Mouse (Mus musculus) MEL (cell line): ENCODE data around the gene Ddx24. TPM values are rescaled to one million over a fixed set of nuclear protein-coding genes. Genes with fewer than 3 reads are reported as not detected.
"Not testable (repeated sequence)": the region's sequence is repeated elsewhere in the genome, so short reads cannot be mapped to it uniquely, and the experiment has no call there.

Source experiments
- DNase-seq: peaks from one replicate; pipeline ENCODE4 v3.0.0; 2011; ENCODE audit warnings: low read depth, low spot score
- H3K27ac ChIP-seq: 2 replicates; pipeline ENCODE4 v1.5.1; 2012; ENCODE audit warnings: low read depth, mild to moderate bottlenecking, control low read depth, low read length, moderate library complexity; ENCODE audit not compliant: control insufficient read depth
- H3K27me3 ChIP-seq, 2 experiments: fragments of 150-350 bp in 1 of 2; sonication (generic) in 1 of 2; 2 replicates each; pipeline ENCODE4 v1.6.1; 2012; ENCODE audit warnings: low read length in 2 of 2, mild to moderate bottlenecking in 2 of 2, improper control_type of control experiment in 1 of 2, moderate library complexity in 1 of 2; ENCODE audit not compliant: insufficient read depth in 2 of 2, control insufficient read depth in 1 of 2
- H3K36me3 ChIP-seq, 2 experiments: 2 replicates each; pipeline ENCODE4 v1.6.1; 2012 to 2014; ENCODE audit warnings: low read length in 2 of 2, improper control_type of control experiment in 1 of 2, inconsistent platforms in 1 of 2, mild to moderate bottlenecking in 1 of 2; ENCODE audit not compliant: insufficient read depth in 2 of 2, control insufficient read depth in 1 of 2
- H3K4me1 ChIP-seq, 2 experiments: fragments of 150-350 bp in 1 of 2; sonication (generic) in 1 of 2; 2 replicates each; pipeline ENCODE4 v1.6.1; 2012; ENCODE audit warnings: low read length in 2 of 2, improper control_type of control experiment in 1 of 2, mild to moderate bottlenecking in 1 of 2; ENCODE audit not compliant: insufficient read depth in 2 of 2, control insufficient read depth in 1 of 2
- H3K4me3 ChIP-seq, 2 experiments: fragments of 150-350 bp in 1 of 2; sonication (generic) in 1 of 2; 2 replicates each; pipeline ENCODE4 v1.5.1; 2012; ENCODE audit warnings: low read depth in 2 of 2, low read length in 2 of 2, mild to moderate bottlenecking in 2 of 2, moderate library complexity in 2 of 2, control low read depth in 1 of 2, improper control_type of control experiment in 1 of 2; ENCODE audit not compliant: control insufficient read depth in 1 of 2, insufficient read depth in 1 of 2
- H3K79me2 ChIP-seq: 2 replicates; pipeline ENCODE4 v1.6.1; 2012; ENCODE audit warnings: mild to moderate bottlenecking, low read length, moderate library complexity; ENCODE audit not compliant: control insufficient read depth, poor library complexity, insufficient read depth
- H3K9ac ChIP-seq: 2 replicates; pipeline ENCODE4 v1.6.1; 2012; ENCODE audit warnings: low read depth, mild to moderate bottlenecking, control low read depth, low read length, moderate library complexity; ENCODE audit not compliant: control insufficient read depth, poor library complexity, severe bottlenecking
- H3K9me3 ChIP-seq: fragments of 150-350 bp; sonication (generic); replicated peaks from 2 replicates; pipeline ENCODE4 v1.6.1; 2012; ENCODE audit warnings: mild to moderate bottlenecking, low read length, improper control_type of control experiment, moderate library complexity; ENCODE audit not compliant: insufficient read depth
- ELF1 ChIP-seq: IDR thresholded peaks from 2 replicates; pipeline ENCODE4 v1.6.1; 2014; ENCODE audit warnings: low read depth, mild to moderate bottlenecking, inconsistent platforms, low read length, improper control_type of control experiment, moderate library complexity
- EP300 ChIP-seq, 2 experiments: IDR thresholded peaks; 2 replicates each; pipeline ENCODE4 v1.6.1; 2011; ENCODE audit warnings: improper control_type of control experiment in 2 of 2, low read length in 2 of 2, low read depth in 1 of 2, mild to moderate bottlenecking in 1 of 2
- ETS1 ChIP-seq: IDR thresholded peaks from 2 replicates; pipeline ENCODE4 v1.6.1; 2012; ENCODE audit warnings: low read depth, mild to moderate bottlenecking, inconsistent platforms, low read length, improper control_type of control experiment, moderate library complexity
- GATA1 ChIP-seq: IDR thresholded peaks from 2 replicates; pipeline ENCODE4 v1.6.1; 2011; ENCODE audit warnings: low read depth, low read length, improper control_type of control experiment
- JUND ChIP-seq: IDR thresholded peaks from 2 replicates; pipeline ENCODE4 v1.6.1; 2011; ENCODE audit warnings: low read depth, mild to moderate bottlenecking, improper control_type of control experiment, low read length
- KAT2A ChIP-seq: conservative IDR thresholded peaks from 2 replicates; pipeline ENCODE4 v1.6.1; 2012; ENCODE audit warnings: low read depth, low read length, improper control_type of control experiment, inconsistent platforms
- MAFK ChIP-seq: IDR thresholded peaks from 2 replicates; pipeline ENCODE4 v1.6.1; 2011; ENCODE audit warnings: low read depth, mild to moderate bottlenecking, low read length, improper control_type of control experiment, borderline replicate concordance
- MXI1 ChIP-seq: IDR thresholded peaks from 2 replicates; pipeline ENCODE4 v1.6.1; 2011; ENCODE audit warnings: mild to moderate bottlenecking, low read depth, low read length, improper control_type of control experiment
- POLR2A ChIP-seq, 2 experiments: IDR thresholded peaks; 2 replicates each; pipeline ENCODE4 v1.6.1; 2011 to 2012; ENCODE audit warnings: low read length in 2 of 2, mild to moderate bottlenecking in 2 of 2, control low read depth in 1 of 2, improper control_type of control experiment in 1 of 2, low read depth in 1 of 2, moderate library complexity in 1 of 2; ENCODE audit not compliant: control insufficient read depth in 1 of 2, insufficient read depth in 1 of 2, poor library complexity in 1 of 2
- POLR2AphosphoS5 ChIP-seq: IDR thresholded peaks from 2 replicates; pipeline ENCODE4 v1.6.1; 2012; ENCODE audit warnings: low read depth, borderline replicate concordance, mild to moderate bottlenecking, inconsistent platforms, low read length, moderate library complexity, mixed read lengths
- USF1 ChIP-seq: IDR thresholded peaks from 2 replicates; pipeline ENCODE4 v1.6.1; 2014; ENCODE audit warnings: low read depth, mild to moderate bottlenecking, inconsistent platforms, low read length, improper control_type of control experiment, moderate library complexity
- ZMIZ1 ChIP-seq: IDR thresholded peaks from 2 replicates; pipeline ENCODE4 v1.6.1; 2012; ENCODE audit warnings: low read depth, mild to moderate bottlenecking, inconsistent platforms, low read length, improper control_type of control experiment, moderate library complexity
- polyA plus RNA-seq, 2 experiments: library from polyadenylated mRNA; stranded (reverse) in 1 of 2; unstranded in 1 of 2; fragments of >175 nt in 1 of 2; fragments of >200 nt in 1 of 2; gene quantifications; 2 replicates each; pipeline versions ENCODE4 v1.2.1 to v1.2.4; 2012; ENCODE audit warnings: low replicate concordance in 2 of 2, low read depth in 1 of 2; ENCODE audit not compliant: insufficient read length in 2 of 2, insufficient read depth in 1 of 2, missing spikeins in 1 of 2
- total RNA-seq: library from RNA; depleted of rRNA; stranded (reverse); fragments of 300-350 nt; gene quantifications from 2 replicates; pipeline ENCODE4 v1.2.3, GENCODE M21; 2012

The Ddx24 gene
- total and polyA plus RNA-seq, 3 experiments, result 113 to 876 (median 124) TPM

DNA sequence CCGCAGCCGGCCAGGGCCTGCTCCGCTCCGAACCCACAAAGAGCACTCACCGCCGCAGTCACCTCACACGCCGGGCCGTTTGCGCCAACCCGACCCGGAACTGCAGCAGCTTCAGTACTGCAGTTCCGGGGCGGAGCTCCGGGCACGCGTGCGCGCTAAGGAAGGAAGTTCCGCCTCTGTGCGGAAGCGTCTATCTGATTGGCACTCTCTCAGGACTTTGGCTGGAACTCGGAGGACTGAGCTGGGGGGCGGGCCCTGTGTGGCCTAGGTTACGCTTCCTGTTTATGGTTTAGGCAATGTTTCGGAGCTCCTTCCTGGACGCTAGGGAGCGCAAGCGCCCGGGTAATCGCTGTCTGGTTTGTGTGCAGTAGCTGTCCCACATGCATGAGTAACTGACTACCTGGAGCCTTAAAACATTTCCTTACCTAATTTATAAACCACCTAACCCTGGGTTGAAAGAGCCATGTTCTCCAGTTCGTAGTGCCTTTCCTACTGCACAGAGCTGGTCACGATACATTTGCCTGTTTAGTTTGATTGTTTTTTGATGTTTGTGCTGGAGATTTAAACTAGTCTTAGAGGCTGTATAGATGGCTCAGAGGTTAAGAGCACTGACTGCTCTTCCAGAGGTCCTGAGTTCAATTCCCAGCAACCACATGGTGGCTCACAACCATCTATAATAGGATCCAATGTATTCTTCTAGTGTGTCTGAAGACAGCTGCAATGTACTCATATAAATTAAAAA, at the start of gene Ddx24 (continued):
- TF ChIP-seq POLR2A (IDR thresholded peaks at IDR 0.05; ENCODE audit: control insufficient read depth in 1 of 2, insufficient read depth in 1 of 2, low read depth in 1 of 2, low read length in 2 of 2, poor library complexity in 1 of 2) (peak; percentile 75 to 93), GATA1 (peak; percentile 97), MXI1 (peak; percentile 96), KAT2A (peak; percentile 81), USF1 (0 out of 2 replicates have a peak, but pooled peaks have one; percentile 33)

DNA sequence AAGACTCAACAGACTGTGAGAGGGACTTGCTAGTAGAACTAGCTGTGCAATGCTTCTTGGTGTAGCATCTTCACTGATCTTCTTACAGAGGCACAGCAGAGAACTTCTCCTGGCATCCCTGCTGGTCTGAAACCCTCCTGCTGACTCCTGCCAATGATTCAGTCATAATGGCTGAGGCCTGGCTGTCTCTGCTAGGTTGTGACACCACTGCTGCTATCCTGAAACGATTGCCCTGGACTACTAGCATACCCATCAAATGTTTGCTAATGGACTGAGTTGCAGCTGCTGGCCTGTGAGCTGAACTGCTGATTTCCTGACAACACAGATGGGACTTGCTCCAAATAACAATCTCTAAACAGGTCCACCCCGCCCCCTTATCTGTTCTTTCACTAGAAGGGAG, 48.9 kb upstream of the Ddx24 start:
- no peak overlapping the region for H3K4me3 ChIP-seq
- TF ChIP-seq ELF1 (no peak), MXI1 (no peak), POLR2AphosphoS5 (no peak), MAFK (no peak), ZMIZ1 (no peak)
- DNase-seq, result no peak

DNA sequence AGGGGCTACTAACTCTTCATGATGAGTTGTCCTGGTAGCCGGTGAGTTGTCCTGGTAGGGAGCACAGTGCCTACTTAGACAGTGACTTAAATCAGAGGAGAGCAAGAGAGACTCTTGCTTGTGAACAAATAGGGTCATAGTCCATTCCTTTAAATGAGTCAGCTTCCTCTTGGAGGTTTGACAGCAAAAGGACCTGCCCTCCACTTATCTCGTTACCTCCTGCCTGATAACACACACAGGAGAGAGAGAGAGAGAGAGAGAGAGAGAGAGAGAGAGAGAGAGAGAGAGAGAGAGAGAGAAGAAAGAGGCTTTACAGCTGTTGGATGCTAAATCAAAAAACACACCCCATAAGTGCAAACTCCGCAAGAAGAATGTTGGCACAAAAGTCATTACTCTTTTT, 31.5 kb upstream of the Ddx24 start, which contains the start of gene Ifi27l2b:
Ifi27l2b (minus strand) TSS at position 84 of the 400 bp plus-strand sequence.
- peak; percentile 54 for DNase-seq
- Histone ChIP-seq H3K27ac (no peak within 1 kb of the TSS), H3K4me1 (peaks cover 0 to 2% of the 10 kb centered on the region in 2 experiments; a peak in 1 of 4 replicates), H3K36me3 (0 out of 4 replicates have a peak, but pooled peaks cover 0 to 2% of the 10 kb centered on the region in 2 experiments), H3K9ac (no peak within 1 kb of the TSS), H3K4me3 (no peak within 1 kb of the TSS), H3K27me3 (no peaks in the 10 kb centered on the region; a peak in 1 of 4 replicates), H3K9me3 (no peaks in the 10 kb centered on the region), H3K79me2 (no peaks in the 10 kb centered on the region)
- TF ChIP-seq GATA1 (peak; percentile 70), ETS1 (peak; percentile 57; the same call in 1 of the 2 replicates), EP300 (IDR thresholded peaks at IDR 0.05; ENCODE audit: low read depth in 1 of 2, low read length in 2 of 2) (peak; percentile 27 to 41; a peak in 2 of 4 replicates), JUND (peak; percentile 98), POLR2A (IDR thresholded peaks at IDR 0.05; ENCODE audit: control insufficient read depth in 1 of 2, insufficient read depth in 1 of 2, low read depth in 1 of 2, low read length in 2 of 2, poor library complexity in 1 of 2) (no peak)

More for the DNA sequence above, 48.9 kb upstream of the Ddx24 start:
- Histone ChIP-seq H3K9ac (no peak overlapping the region), H3K36me3 (no peaks in the 10 kb centered on the region), H3K27me3 (peaks cover 5 to 6% of the 10 kb centered on the region in 2 experiments; a peak in 2 of 4 replicates), H3K27ac (no peak overlapping the region), H3K4me1 (no peaks in the 10 kb centered on the region), H3K79me2 (no peaks in the 10 kb centered on the region), H3K9me3 (no peaks in the 10 kb centered on the region)

- not testable (repeated sequence) for H3K36me3 ChIP-seq, H3K79me2 ChIP-seq, H3K27me3 ChIP-seq, H3K4me3 ChIP-seq, H3K27ac ChIP-seq, H3K4me1 ChIP-seq, H3K9ac ChIP-seq, H3K9me3 ChIP-seq, DNase-seq
These were observed 31.1 kb upstream of the Ddx24 start for GRCm38 (mm10) chr12:103456727-103457126.
